Mouse (Mus musculus): ENCODE data around the gene Klhl10. TPM values are rescaled to one million over a fixed set of nuclear protein-coding genes. Genes with fewer than 3 reads are reported as not detected.

Gene Klhl10
- polyA plus RNA-seq, 2 experiments from 2014 or later: 0.16 to 0.65 TPM

DNA sequence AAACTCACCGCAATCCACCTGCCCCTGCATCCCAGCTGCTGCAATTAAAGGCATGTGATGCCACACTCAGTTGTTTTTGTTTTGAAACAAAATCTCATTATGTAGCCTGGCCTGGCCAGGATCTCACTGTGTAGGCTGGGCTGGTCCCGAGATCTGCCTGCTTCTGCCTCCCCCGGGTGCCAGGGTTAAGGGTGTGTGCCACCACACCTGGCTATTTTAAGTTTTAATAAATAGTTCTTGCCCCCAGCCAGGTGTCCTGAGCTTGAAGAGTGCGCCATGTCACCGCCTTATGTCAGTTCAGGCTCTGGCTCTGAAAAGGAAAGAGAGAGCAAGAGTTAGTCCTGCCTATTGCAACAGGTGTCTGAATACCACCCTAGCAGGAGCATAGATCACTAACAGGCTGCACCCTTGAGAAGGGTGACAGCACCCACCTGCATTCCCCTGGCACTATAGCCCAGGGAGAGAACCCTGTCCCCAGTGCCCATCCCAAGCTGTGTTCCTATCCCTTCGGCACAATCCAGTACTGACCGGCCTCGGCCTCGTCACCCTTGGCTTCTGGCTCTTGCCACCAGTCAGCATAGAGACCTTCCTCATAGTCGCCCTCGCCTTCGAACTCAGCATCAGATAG lies 32.8 kb upstream of the Klhl10 start:
- ATAC-seq: no peak

DNA sequence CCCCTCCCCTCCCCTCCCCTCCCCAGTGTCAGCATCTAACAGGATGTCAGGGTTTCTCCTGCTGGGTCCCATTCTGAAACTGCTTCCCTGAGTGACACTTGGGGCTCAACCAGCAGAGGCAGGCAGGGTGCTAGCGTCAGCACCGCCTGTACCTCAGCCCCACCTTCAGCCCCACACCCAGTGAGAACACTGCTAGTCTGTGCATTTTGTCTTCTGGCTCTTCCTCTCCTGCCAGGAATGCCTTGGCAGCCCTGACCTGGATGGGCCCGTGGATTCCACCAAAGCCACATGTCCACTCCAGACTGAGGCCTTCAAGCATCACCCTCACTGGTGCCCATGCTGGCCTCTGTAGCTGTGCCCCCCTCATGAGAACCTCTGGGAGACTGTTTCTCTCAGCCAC lies 32.0 kb upstream of the Klhl10 start:
- ATAC-seq: no peak

DNA sequence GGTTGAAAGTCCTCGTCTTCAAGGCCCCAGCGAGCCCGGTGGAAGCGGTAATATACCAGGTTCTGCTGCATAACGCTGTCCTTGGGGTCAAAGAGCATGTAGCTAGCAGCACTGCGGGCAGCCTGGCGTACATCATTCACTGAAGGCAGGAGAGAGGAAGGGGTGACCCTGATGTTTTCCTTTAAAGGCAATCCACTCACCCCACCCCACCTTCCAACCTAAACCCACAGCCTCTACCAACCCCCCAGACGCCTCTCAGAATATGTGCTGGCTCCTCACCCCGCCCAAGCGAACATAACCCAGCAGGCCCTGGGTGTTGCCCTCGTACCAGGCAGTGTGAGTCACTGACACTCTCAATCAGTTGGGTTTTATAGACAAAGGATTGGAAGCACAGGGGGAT lies 30.0 kb upstream of the Klhl10 start:
- ATAC-seq: no peak

DNA sequence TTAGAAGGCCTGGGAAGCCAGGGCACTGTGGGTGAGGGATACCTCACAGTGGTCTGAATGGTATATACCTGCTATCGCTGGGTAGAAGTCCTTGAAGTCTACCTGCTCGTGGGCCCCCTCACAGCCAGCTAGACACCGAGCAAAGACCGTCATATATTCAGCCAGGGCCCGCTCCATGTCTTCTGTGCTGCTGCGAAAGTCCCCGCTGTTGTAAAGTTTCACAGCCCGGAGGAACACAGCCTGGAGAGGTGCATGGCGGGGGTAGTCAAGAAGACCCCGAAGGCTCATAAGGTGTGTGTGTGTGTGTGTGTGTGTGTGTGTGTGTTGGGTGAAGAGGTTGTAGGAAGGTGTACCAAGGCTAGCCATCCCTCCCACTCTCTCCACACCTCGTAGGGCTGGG lies 28.2 kb upstream of the Klhl10 start:
- no peak for ATAC-seq

DNA sequence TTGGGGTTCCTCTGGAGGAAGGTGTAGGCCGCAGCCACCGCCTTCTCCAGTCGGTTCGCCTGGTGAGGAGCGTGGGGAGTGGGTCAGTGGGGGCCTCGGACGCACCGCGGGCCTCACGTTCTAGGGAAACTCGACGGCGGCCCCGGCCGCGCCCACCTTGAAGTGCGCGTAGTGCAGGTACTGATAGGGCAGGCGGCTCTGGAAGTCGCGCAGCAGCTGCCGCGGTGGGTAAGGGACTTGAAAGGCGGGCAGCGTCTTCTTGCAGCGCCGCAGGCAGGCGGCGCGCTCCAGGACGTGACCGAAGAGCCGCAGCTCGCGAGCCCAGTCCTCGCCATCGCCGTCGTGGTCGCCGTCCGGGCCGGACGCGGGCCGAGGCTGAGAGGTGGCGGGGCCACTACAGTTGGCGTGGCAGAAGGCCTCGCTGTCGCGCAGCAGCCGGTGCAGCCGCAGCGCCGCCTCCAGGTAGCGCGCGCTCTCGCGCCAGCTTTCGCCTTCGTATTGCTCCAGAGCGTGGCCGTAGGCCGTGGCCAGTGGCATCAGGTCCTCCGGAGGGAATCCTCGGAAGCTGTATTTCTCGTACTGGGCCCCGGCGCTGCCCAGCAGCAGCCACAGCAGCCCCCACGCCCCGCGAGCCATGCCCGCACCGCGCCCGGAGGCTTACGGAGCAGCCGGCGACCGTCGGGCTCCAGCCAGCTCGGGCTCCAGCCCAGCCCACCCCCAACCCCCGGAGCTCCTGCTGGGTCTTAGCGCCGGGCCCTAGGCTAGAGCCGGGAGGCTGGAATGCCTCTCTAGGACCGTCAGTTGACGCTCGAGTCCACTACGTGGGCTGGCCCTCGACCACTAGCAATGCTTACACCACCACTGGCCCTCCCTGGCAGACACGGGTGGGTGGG lies 27.4 kb upstream of the Klhl10 start, which contains the start of gene P3h4:
P3h4 (minus strand) TSS at position 816 of the 893 bp plus-strand sequence.
- ATAC-seq: no peak

DNA sequence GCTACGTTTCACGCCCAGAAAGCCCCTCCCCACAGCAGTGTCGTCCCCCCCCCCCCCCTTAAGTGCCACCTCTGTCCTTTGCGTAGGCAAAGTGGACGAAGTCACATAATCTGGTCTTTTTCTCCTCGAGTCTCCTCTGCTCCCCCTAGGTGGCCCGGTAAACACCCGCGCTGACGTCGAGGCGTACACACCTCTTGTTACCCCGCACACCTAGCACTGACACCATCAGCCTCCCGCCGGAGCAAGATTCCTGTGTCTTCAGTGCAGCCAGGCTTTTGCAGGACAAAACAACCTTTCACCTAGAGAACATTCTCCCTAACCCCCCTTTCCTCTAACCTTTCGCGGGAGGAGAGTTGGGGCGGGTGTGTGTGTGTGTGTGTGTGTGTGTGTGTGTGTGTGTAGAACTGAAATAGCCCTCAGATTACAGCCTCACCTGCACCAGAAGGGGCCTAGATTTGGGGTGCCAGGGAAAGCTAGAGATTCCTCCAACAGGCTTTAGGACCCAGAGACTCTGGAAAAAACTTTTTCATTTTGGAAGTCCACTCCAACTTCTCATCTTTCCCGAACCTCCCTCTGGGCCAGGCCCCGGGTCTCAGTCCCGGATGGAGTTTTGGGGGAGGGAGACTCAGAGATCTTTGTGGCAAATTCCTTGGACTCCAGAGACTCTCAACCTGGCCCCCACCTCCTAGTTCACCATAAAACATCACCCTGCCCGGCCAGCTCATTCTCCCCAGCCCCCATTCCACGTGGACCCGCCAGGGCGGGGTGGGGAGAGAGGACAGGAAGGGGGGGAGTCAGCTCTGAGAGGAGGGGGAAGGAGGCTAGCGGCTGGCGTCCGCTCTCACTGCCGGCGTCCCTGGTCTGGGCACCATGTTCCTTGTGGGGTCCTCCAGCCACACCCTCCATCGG lies 26.5 kb upstream of the Klhl10 start, which contains the start of gene Fkbp10:
Fkbp10 (plus strand) TSS at position 784 of the 909 bp plus-strand sequence.
- ATAC-seq: no peak

DNA sequence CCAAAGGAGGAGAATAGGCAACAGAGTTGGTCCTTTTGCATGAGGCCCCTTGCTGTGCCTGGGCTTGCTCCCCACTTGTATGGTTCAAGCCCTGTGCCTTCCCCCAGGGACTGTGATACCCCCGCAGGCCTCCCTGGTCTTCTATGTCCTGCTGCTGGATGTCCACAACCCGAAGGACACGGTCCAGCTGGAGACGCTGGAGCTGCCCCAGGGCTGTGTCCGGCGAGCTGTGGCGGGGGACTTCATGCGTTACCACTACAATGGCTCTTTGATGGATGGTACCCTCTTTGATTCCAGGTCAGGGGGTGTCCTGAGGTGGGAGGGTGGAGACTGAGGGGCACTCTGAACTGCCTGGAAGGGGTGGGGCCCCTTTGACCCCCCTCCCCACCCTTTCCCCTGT lies 20.2 kb upstream of the Klhl10 start:
- ATAC-seq: no peak

DNA sequence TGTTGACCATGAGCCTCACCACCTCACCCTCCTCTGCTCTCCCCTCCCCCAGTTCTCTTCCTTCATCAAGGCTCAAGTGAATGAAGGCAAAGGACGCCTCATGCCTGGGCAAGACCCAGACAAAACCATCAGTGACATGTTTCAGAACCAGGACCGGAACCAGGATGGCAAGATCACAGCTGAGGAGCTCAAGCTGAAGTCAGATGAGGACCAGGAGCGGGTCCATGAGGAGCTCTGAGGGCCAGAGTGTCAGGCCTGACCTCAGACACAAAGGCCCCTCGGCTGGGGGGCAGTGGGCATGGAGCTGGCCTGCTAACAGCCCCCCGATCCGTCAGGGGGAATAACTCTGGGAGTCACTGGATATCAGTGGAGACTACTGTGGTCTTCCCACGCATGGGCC lies 17.9 kb upstream of the Klhl10 start:
- ATAC-seq: no peak

DNA sequence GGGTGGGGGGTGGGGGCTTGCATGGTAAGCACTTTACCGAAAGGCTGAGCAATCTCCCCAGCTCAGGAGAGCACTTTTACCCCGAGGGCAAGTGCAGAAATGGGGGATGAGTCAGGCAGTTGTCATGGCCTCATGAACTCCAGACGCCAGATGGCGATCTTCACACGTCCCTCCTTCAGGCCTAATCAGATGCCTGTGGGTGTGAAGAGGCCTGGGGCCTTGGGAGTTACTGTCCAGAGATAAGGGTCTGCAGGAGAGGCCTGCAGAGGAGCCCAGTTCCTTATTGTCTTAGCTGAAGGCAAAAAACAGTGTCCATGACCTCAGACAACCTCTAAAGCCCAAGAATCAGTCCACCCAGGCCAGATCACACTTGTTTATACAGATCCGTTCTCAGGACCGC lies 15.9 kb upstream of the Klhl10 start:
- ATAC-seq: no peak

DNA sequence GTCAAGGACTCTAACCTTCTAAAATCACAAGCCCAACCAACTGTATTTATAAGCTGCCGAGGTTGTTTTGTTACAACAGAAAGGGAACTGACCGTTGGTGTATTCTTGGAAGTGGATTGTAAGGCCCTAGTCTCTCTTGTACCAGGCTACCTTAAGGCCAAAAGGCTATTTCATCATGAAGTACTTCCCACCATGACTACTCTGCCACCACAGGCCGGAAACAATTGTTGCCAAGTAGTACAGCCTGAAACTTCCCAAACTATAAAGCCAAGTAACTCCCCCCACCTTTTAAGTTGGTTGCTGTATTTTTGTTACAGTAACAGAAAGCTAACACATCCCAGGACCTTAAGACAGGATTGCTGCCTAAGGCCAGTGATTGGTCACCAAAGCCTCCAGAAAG lies 14.9 kb upstream of the Klhl10 start:
- no peak for ATAC-seq

DNA sequence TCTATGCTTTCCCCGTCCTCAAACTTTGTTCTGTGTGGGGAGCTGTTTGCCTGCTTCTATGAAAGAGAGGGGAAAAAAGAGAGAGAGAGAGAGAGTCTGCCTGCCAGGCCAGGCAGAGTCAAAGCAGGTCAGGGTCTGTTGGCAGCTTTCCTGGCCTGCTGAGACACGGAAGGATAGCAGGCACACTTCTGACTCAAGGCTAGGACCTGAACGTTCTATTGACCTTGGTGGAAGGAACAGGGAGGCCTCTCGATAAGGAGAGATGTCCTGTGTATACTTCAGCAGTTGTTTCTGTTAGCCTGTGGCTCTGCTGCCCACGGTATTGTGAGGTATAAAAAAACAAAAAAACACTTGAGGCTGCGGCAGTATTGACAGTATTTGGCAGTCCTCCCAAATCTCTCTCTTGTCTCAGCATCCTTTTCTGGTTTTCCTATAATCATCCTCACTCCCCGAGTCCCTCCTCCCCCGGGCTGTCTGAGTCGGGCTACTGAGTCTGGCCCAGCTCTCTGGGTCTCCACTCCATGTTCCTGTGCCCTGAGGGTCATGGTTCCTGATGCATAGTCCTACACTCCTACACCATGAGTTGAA lies 13.0 kb upstream of the Klhl10 start:
- ATAC-seq: no peak

DNA sequence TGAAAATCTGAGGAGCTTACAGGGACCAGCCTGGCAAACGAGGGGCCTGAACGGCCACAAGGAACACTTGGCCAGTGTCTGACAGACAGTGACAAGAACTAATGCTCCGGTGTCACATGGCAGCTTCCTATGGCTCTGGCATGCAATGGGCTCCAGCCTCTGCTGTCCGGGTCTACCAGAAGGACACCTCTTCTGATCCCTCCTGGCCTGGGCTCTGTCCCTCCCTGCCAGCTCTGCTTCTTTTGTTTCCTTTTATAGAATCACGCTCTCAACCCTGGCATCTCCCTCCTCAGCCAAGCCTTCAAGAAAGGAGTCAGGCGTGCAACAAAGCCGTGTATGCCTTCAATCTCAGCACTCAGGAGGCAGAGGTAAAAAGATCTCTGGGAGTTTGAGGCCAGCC lies 11.7 kb upstream of the Klhl10 start:
- ATAC-seq: no peak

DNA sequence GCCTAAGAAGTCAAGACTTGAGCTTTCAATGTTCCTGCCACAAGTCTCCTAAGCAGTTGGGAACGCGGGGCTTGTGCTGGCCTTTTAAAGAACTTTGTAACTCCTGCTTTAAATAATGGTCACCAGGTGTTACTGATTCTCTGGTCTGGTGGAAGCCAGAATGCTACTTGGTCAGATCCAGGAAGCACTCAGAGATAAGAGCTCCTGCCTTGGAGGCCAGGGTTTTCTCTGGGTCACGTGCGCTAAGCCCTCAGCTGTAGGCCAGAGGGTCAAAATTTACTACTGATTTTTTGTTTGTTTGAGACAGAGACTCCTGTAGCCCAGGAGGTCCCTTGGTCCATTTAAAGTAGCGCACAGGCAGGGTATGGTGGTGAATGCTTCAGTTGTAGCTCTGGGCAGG lies 9.7 kb upstream of the Klhl10 start:
- no peak for ATAC-seq

DNA sequence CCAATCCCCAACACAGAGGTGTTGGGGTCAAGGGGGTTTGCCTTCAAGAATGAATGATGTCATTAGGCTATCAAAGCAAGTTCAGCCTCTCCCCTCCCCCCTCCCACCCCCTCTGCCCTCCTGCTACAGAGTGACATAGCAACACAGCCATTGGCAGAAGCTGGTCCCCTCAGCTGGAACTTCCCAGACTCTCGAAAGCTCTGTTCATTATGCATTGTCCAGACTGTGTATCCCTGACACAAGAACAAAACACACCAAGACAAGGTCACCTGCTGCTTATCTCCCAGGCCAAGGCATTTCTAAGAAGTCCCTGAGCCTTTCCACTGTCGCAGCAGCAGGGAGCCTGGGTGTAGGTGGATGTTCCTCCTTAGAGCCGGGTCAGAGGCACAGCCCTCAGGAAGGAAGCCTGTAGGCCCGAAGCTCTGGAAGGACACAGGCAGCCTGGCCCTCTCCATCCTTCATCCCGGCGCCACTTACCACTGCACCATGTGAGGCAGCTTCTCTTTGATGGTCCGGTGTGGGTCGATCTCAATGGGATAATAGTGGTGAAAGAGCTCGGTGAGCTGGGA lies 6.0 kb upstream of the Klhl10 start:
- no peak for ATAC-seq

DNA sequence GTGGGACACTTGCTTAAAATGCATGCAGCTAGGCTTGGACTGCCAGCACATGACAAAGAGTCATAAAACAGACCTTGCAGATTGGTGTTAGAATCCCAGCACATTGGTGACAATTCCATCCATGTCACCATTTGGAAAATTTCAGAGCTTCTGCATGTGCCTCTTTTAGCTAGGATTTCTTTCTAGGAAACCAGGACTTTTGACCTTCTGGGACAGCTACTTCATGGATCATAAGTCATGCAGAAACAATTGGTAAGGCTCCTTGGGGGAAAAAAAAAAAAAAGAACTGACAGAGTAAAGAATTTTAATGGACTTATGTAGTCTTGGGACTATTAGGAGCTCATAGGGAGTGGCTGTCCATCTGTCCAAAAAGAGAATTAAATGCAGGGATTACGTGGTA lies 3.8 kb upstream of the Klhl10 start:
- ATAC-seq: no peak

DNA sequence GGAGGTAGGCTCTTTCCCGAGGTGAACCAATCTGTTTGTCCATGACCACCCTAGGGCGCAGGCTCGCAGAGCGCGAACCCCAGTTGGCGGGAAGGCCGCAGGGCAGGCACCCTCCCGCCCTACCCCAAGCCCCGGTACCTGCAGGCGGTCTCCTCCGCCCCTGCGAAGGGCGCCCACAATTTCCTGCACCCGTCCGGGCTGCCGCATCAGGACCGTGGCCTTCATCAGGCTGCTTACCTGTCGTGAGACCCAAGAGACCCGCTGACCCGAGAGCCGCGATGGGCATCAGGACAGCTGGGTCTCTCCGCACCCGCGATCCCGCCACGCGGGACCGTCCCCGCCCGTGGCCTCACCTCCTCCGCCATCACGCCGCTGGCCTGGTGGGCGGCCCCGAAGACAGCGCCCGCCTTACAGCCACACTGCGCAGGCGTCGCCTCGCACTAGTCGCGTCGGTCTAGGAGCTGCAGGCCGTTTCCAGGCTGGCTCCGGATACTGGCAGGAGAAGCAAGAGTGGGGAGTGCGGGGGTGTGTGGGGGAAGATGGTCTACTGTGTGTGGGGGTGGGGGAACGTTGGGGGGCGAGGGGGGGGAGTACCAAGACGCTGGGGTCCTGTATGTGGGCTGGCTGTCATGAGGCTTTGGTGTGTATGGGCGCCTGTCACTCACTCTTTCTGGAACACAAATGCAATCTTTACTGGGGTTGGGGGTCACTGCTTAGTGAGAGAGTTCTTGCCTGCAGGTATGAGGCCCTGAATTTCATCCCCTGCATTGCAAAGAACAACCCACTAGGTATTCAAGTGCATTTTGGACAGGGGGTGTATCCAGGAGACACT lies 810 bp upstream of the Klhl10 start:
- ATAC-seq: peak; percentile 96

DNA sequence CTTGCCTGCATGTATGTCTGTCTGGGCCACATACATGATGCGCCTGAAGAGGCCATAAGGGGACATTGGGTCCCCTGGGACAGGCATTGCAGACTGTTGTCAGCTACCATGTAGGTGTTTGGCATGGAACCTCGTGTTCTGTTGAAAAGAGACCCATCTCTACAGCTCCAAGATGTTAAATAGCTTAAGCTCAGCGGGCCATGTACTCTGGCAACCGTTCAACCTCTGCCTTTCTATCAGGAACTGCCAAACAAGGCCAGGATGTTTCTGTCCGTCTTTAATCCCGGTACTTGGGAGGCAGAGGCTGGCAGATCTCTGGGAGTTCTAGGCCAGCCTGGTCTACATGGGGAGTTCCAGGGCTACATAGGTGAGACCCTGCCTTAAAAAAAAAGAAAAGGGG lies 908 bp downstream of the Klhl10 start:
- ATAC-seq: no peak

DNA sequence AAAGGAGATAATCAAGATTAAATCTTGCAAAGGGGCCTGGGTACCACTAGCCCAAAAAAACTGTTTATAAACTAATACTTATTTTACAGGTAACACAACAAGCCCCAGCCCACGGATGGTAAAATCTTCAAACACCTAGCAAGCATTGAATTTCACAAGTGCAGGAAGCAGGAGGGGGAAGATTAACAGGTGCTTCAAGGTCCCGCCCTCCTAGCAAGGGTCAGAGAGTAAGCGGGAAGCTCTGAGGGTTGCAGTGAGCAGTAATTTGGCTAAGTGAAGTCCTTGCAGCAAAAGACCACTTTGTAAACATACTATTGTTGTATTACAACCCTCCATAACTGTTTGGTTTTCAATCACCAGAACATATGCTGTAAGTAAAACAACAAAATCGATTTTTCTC lies 15.5 kb downstream of the Klhl10 start:
- ATAC-seq: no peak

DNA sequence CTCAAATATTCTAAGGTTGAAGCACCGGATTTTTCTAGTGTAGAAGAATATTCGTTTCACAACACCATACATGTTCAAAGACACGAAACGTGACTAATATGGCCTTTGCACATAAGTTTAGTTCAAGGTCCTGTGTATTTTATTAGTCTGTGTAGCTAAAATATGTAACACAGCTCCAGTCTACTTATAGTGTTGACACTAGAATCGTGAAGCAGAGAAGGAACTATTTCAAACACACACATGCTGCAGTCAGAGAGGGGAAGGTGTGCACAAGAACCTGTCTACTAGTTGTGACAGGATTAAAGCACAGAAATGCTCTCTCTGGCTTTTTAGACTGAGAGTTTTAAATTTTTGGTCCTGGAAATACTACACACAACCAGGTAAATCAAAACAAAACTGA lies 16.0 kb downstream of the Klhl10 start:
- no peak for ATAC-seq

DNA sequence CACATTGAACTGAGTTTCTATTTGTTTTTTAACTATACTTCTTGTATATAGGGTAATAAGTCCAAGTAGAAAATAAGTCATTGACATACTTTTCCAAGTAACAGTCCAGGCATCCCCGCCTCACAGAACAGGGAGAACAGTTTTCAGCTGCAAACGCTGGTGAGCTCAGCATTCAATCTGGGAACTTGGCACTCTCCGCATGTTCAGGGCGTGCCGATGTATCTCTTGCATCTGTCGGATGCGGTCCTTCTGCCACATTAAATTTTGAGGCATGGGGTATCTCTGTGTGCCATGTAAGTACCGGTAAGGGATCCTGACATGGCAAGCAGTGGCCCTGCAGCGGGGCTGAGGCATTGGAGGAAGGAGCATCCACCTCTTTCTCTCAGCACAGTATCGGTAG lies 21.0 kb downstream of the Klhl10 start:
- ATAC-seq: no peak

DNA sequence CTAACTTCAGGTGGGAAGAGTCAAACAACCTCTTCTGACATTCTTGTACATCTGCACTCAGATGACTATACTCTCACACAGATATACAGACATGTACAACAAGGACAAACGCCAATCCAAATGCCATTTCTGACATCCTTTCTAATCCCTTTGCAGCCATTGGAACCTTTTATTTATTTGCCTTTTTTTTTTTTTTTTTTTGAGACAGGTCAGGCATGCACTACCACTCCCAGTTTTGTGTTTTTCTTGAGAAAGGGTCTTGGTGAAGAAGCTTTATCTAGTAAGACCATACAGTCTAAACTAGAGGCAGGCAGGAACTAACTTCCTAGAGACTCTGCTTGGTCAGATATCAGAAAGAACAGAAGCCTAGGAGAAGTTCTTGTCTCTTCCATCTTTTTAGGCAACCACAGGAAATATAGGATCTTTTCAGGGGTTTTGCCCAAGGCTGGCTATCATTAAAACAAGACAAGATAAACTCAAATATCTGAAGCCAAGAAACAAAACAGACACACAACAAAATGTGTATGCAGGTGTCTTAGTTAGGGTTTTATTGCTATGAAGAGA lies 23.6 kb downstream of the Klhl10 start:
- no peak for ATAC-seq

All from CD4-positive, CD25-positive, alpha-beta regulatory T cell, adult 4 months (primary cell).